Mouse (Mus musculus): ENCODE measurements at regions not wholly inside any gene's neighbourhood (a gene's known extent, or its start where the extent isn't known, plus 50 kb on each side); places are given as distances from the start of the nearest gene placed in this dataset.

DNA sequence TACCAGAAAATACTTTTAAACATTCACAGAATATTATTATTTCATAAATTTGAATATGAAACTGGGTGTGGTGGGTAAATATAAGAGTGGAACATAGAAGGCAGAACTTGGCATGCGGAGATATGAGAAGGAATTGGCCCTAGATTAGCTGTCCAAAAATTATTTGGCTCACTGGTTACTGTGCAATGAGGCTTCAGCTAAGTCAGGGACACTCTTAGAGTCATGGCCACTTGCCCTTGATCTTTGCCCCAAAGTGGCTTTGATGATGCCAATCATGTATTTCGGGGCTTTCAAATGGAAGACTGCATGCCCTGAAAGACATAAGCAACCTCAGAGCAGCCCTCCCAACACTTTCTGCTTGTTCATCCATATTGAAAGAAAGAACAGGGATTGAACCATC is 76.9 kb downstream of the Pxdc1 start:
- no peak for DNase-seq

- DNase-seq = peak; percentile 10
Measured at GRCm38 (mm10) chr13:34575997-34576314, 77.3 kb downstream of the Pxdc1 start.

GRCm38 (mm10) chr13:34575179-34575996 is 77.9 kb downstream of the Pxdc1 start:
- no peak for DNase-seq

- no peak for DNase-seq
Measured at GRCm38 (mm10) chr13:34569312-34569711, 84.0 kb downstream of the Pxdc1 start.

DNA sequence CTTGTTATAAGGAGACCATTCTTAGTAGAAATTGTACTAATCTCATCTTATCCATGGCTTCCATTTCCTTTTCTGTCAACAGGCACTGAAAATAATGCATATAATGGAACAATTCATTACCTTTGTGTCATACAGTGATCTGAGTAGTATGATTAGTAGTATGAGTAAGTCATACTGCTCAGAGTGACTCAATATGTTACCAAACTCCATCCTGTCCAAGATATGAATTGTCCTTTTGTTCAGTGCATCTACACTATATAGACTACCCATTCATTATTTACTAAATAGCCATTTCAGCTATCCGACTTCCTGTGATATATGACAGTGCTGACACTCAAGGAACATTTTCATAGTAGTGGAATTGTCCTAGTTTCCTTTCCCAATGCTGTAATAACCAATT is 86.6 kb downstream of the Pxdc1 start:
- no peak for DNase-seq

GRCm38 (mm10) chr13:34550130-34550884 is 103.0 kb downstream of the Pxdc1 start:
- DNase-seq = no peak

- no peak for DNase-seq
Measured at GRCm38 (mm10) chr13:34540646-34541045, 112.6 kb downstream of the Pxdc1 start.

GRCm38 (mm10) chr13:34533896-34534295 is 119.4 kb downstream of the Pxdc1 start:
- peak; percentile 21 for DNase-seq

- no peak for DNase-seq
Measured at GRCm38 (mm10) chr13:34511332-34511731, 142.0 kb downstream of the Pxdc1 start.

DNA sequence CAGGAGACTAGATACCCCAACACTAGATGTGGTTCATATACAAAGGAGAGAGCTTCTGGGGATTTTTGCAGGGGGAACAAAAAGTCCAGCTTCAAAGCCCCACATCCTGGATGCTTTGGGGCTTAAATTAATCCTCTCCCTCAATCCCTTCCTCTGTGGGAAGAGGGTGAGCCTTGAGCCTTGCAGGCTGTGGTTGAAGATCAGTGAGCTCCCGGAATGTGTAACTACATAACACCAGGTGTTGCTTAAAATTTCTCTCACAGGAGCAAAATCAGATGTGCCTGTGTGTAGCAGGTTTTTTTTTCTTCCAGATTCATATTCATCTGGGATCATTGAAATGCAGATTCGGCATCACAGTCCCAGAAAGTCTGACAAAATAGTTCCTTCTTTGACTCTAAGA is 146.1 kb downstream of the Pxdc1 start:
- DNase-seq = no peak

DNA sequence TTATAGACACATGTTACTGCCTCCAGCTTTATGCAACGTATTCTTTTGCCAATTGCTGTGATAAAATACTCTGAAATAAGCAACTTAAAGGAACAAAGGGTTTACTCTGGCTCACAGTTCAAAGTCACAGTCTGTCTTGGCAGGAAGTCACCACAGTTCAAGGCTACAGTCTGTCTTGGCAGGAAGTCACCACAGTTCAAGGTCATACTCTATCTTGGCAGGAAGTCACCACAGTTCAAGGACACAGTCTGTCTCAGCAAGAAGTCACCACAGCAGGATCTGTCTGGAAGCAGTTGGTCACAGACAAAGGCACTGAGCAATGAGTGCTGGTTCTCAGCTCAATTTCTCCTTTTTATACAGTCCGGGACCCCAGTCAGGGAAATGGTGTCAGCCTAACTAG is 147.4 kb downstream of the Pxdc1 start:
- no peak for DNase-seq

- no peak for DNase-seq
Measured at GRCm38 (mm10) chr13:34504879-34505278, 148.4 kb downstream of the Pxdc1 start.

GRCm38 (mm10) chr13:34498910-34499309 is 153.9 kb upstream of the Slc22a23 start:
- no peak for DNase-seq

GRCm38 (mm10) chr13:34497667-34498066 is 152.7 kb upstream of the Slc22a23 start:
- no peak for DNase-seq

GRCm38 (mm10) chr13:34484831-34485230 is 139.8 kb upstream of the Slc22a23 start:
- no peak for DNase-seq

GRCm38 (mm10) chr13:34481461-34481860 is 136.5 kb upstream of the Slc22a23 start:
- no peak for DNase-seq

DNA sequence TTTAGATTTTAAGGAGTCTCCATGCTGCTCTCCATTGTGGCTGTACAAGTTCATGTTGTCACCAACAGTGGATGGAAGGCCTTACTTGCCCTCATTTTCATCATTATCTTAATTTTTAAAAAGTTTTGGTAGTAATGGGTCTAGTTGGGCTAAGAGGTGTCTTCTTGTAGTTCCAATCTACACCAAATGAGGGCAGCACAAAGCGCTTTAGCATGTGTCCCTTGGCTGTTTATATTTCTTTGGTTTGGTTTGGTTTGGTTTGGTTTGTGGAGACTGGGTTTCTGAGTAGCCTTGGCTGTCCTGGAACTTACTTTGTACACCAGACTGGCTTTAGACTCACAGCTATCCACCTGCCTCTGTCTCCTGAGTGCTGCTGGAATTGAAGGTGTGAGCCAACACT is 125.4 kb upstream of the Slc22a23 start:
- peak; percentile 19 for DNase-seq

DNA sequence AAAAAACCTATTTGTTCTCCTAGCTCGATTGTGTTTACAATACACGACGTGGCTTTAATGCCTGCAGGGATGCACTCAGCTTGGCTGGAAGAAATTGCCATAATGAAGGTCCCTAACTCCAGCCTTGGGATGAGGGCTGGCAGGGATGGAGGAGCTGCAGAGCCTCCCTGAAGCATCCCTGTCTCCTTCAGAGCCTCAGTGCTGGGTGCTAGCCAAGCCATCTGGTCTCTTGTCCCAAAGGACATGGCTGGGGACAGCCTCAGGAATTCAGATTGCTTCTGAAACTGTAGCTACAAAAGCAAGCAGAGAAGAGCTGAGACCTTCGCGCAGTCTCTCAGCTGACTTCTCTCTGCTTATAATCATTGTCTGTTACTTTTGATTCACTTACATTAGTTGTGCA is 124.6 kb upstream of the Slc22a23 start:
- DNase-seq = no peak

DNA sequence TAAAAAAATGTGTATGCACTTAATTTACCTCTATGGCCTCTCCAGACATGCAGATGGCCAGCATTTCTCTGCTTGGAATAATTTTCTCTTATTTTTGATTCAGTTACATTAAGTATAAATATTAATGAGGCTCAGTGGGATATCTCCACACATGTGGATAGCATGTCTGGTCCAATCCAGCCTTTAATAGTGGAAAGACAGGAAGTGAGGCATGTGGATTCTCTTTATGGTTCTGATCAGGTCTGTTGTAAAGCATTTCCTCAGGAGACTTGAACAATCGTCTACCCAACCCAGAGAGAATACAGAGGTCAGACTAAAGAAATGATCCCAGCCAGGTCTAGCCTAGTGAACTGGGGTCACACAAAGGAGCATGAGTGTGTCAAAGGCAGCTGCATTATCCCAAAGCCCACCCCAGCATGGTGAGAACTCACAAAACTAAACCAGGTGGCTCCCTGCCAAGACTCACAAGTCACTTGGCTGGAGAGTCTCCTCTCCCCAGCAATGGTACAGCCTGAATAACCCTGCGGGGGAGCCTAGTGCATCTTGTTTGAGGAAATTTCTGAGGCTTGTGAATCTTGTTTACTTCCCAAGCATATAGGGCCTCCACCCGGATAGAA is 123.3 kb upstream of the Slc22a23 start:
- DNase-seq = no peak

GRCm38 (mm10) chr13:34465862-34466430 is 121.0 kb upstream of the Slc22a23 start:
- DNase-seq = no peak

- DNase-seq = no peak
Measured at GRCm38 (mm10) chr13:34465456-34465855, 120.5 kb upstream of the Slc22a23 start.

DNA sequence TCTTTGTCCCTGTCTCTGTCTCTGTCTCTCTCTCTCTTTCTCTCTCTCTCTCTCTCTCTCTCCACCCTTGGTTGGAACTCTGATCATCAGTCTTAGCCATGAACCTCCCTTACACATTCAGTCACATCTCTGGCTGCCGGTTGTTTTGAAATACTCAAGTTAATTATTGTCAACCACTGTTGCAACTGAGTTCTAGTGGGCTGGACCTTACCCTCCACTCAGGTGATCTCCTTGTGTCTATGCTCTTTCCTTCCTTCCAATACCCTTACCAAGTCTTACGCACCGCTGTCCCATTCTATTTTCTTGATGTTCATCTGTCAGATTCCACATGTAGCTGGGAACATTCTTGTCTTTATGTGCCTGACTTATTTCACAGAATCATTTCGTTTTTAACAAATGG is 119.2 kb upstream of the Slc22a23 start:
- no peak for DNase-seq

DNA sequence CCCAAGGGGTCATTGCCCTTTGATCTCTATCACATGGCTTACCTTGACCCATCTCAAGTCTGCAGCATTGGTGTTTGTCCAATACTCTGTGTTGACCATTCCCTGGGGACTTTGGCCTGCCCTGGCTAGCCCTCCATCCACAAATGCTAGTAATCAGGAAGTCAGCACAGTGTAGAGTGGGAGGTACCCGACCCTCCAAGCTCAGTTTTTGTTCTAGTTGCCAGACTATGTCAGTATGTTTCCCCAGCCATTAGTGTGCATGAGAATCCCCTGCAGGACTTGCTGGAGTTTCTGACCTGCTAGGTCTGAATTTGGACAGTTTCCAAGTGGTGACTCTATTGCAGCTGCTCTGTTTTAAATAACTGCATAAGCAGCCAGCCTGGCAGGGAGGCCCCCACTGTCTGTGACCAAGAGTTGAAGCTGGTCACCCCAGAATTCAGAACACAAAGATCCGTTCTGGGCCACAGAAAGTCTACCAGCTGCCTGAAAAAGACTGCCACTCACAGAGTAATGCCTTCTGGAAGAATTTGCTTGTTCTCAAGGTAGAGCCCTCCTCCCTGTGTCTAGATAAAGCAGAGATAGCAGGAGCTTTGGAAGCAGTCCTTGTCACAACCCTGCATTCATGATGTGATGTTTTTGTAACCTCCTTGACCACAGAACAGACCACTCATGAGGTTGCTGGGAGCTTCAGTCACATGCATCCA is 118.0 kb upstream of the Slc22a23 start:
- DNase-seq = no peak
